Mouse (Mus musculus): Measurements from ENCODE around the gene Tmub1. TPM values are rescaled to one million over a fixed set of nuclear protein-coding genes. Genes with fewer than 3 reads are reported as not detected.

Tmub1 gene
- polyA plus RNA-seq, 1 experiment from 2014 or later, result 39.4 TPM

GRCm38 (mm10) chr5:24477909-24478308 lies 30.3 kb upstream of the Tmub1 start:
- H3K27ac ChIP-seq (replicated peaks), result no peak overlapping the region
- no peak overlapping the region for H3K4me3 ChIP-seq
- peaks cover 22% of the 10 kb centered on the region; the same call in 1 of the 2 replicates for H3K27me3 ChIP-seq
- WGBS, result 94% methylated on average over 9 of the region's 9 CpGs
- peaks cover 39% of the 10 kb centered on the region for H3K4me1 ChIP-seq
- peaks cover 51% of the 10 kb centered on the region for H3K36me3 ChIP-seq
- H3K4me2 ChIP-seq (replicated peaks), result no peak overlapping the region
- H3K9me3 ChIP-seq, result no peaks in the 10 kb centered on the region
- H3K9ac ChIP-seq (replicated peaks), result no peak overlapping the region
- ATAC-seq (replicated peaks), result no peak

- 79% methylated on average over 6 of the region's 6 CpGs for WGBS
- peak overlapping the region; percentile 38; the same call in 1 of the 2 replicates for H3K4me3 ChIP-seq
- H3K27ac ChIP-seq (replicated peaks), result no peak overlapping the region
- ATAC-seq (replicated peaks), result 0 out of 2 replicates have a peak, but pooled peaks have one; percentile 16
- H3K9ac ChIP-seq (replicated peaks), result peak overlapping the region; percentile 41; the same call in 1 of the 2 replicates
- peak overlapping the region; percentile 54; the same call in 1 of the 2 replicates for H3K4me2 ChIP-seq (replicated peaks)
- H3K9me3 ChIP-seq, result no peaks in the 10 kb centered on the region
- peaks cover 22% of the 10 kb centered on the region; the same call in 1 of the 2 replicates for H3K27me3 ChIP-seq
- H3K4me1 ChIP-seq, result peaks cover 28% of the 10 kb centered on the region
- H3K36me3 ChIP-seq, result peaks cover 37% of the 10 kb centered on the region
These were observed 28.0 kb upstream of the Tmub1 start for GRCm38 (mm10) chr5:24475476-24476241.

GRCm38 (mm10) chr5:24474723-24475261 lies 27.1 kb upstream of the Tmub1 start:
- H3K4me3 ChIP-seq, result peak overlapping the region; percentile 38
- H3K36me3 ChIP-seq, result peaks cover 30% of the 10 kb centered on the region
- peak; percentile 14; the same call in 1 of the 2 replicates for ATAC-seq (replicated peaks)
- WGBS, result 2% methylated on average over 67 of the region's 67 CpGs
- H3K27ac ChIP-seq (replicated peaks), result no peak overlapping the region
- peak overlapping the region; percentile 54 for H3K4me2 ChIP-seq (replicated peaks)
- H3K9ac ChIP-seq (replicated peaks), result peak overlapping the region; percentile 41
- no peaks in the 10 kb centered on the region for H3K9me3 ChIP-seq
- peaks cover 22% of the 10 kb centered on the region; the same call in 1 of the 2 replicates for H3K27me3 ChIP-seq
- peaks cover 27% of the 10 kb centered on the region for H3K4me1 ChIP-seq

- H3K36me3 ChIP-seq, result peaks cover 23% of the 10 kb centered on the region
These were observed 26.5 kb upstream of the Tmub1 start for GRCm38 (mm10) chr5:24474025-24474722.

GRCm38 (mm10) chr5:24472884-24473619 lies 25.4 kb upstream of the Tmub1 start:
- peaks cover 12% of the 10 kb centered on the region for H3K36me3 ChIP-seq
- H3K27me3 ChIP-seq, result peaks cover 22% of the 10 kb centered on the region; the same call in 1 of the 2 replicates
- H3K9ac ChIP-seq (replicated peaks), result no peak overlapping the region
- WGBS, result 28% methylated on average over 7 of the region's 7 CpGs
- no peak overlapping the region for H3K27ac ChIP-seq (replicated peaks)
- H3K4me3 ChIP-seq, result no peak overlapping the region
- peaks cover 27% of the 10 kb centered on the region for H3K4me1 ChIP-seq
- H3K9me3 ChIP-seq, result no peaks in the 10 kb centered on the region
- no peak overlapping the region for H3K4me2 ChIP-seq (replicated peaks)
- no peak for ATAC-seq (replicated peaks)

More at GRCm38 (mm10) chr5:24474025-24474722, 26.5 kb upstream of the Tmub1 start:
- Histone ChIP-seq H3K4me3 (peak overlapping the region; percentile 38), H3K4me2 (replicated peaks) (peak overlapping the region; percentile 54), H3K4me1 (peaks cover 27% of the 10 kb centered on the region), H3K27ac (replicated peaks) (no peak overlapping the region), H3K9ac (replicated peaks) (peak overlapping the region; percentile 41), H3K9me3 (no peaks in the 10 kb centered on the region), H3K27me3 (peaks cover 22% of the 10 kb centered on the region; the same call in 1 of the 2 replicates)
- WGBS, result 6% methylated on average over 71 of the region's 77 CpGs
- peak; percentile 15; the same call in 1 of the 2 replicates for ATAC-seq (replicated peaks)

GRCm38 (mm10) chr5:24470600-24470999 lies 22.9 kb upstream of the Tmub1 start:
- peaks cover 40% of the 10 kb centered on the region for H3K4me1 ChIP-seq
- peak; percentile 49 for ATAC-seq (replicated peaks)

GRCm38 (mm10) chr5:24466762-24467161 lies 19.1 kb upstream of the Tmub1 start:
- peak overlapping the region; percentile 17; the same call in 1 of the 2 replicates for H3K4me2 ChIP-seq (replicated peaks)
- no peak for ATAC-seq (replicated peaks)
- no peaks in the 10 kb centered on the region for H3K27me3 ChIP-seq
- no peaks in the 10 kb centered on the region for H3K9me3 ChIP-seq
- no peak overlapping the region for H3K4me3 ChIP-seq
- H3K27ac ChIP-seq (replicated peaks), result no peak overlapping the region
- peak overlapping the region; percentile 6; the same call in 1 of the 2 replicates for H3K9ac ChIP-seq (replicated peaks)
- H3K36me3 ChIP-seq, result no peaks in the 10 kb centered on the region
- H3K4me1 ChIP-seq, result peaks cover 20% of the 10 kb centered on the region
- 29% methylated on average over 12 of the region's 12 CpGs for WGBS

More at GRCm38 (mm10) chr5:24470600-24470999, 22.9 kb upstream of the Tmub1 start:
- Histone ChIP-seq H3K36me3 (no peaks in the 10 kb centered on the region), H3K27ac (replicated peaks) (no peak overlapping the region), H3K4me2 (replicated peaks) (no peak overlapping the region), H3K27me3 (peaks cover 22% of the 10 kb centered on the region; the same call in 1 of the 2 replicates), H3K9me3 (no peaks in the 10 kb centered on the region), H3K9ac (replicated peaks) (no peak overlapping the region), H3K4me3 (no peak overlapping the region)
- 18% methylated on average over 5 of the region's 5 CpGs for WGBS

- WGBS, result 52% methylated on average over 7 of the region's 7 CpGs
These were observed 8.0 kb upstream of the Tmub1 start for GRCm38 (mm10) chr5:24455613-24456012.

GRCm38 (mm10) chr5:24455076-24455475 lies 7.4 kb upstream of the Tmub1 start:
- H3K9me3 ChIP-seq, result no peaks in the 10 kb centered on the region
- whole genome bisulfite sequencing, result 63% methylated on average over 3 of the region's 3 CpGs
- H3K36me3 ChIP-seq, result no peaks in the 10 kb centered on the region; the same call in 1 of the 2 replicates
- H3K9ac ChIP-seq (replicated peaks), result no peak overlapping the region; the same call in 1 of the 2 replicates
- no peak for ATAC-seq (replicated peaks)
- H3K27me3 ChIP-seq, result 0 out of 2 replicates have a peak, but pooled peaks cover under 1% of the 10 kb centered on the region
- H3K27ac ChIP-seq (replicated peaks), result peak overlapping the region; percentile 16; the same call in 1 of the 2 replicates
- H3K4me2 ChIP-seq (replicated peaks), result peak overlapping the region; percentile 97
- H3K4me1 ChIP-seq, result peaks cover 46% of the 10 kb centered on the region
- H3K4me3 ChIP-seq, result peak overlapping the region; percentile 7; the same call in 1 of the 2 replicates

More at GRCm38 (mm10) chr5:24455613-24456012, 8.0 kb upstream of the Tmub1 start:
- no peaks in the 10 kb centered on the region; the same call in 1 of the 2 replicates for H3K36me3 ChIP-seq
- no peak overlapping the region for H3K27ac ChIP-seq (replicated peaks)
- peak overlapping the region; percentile 5; the same call in 1 of the 2 replicates for H3K9ac ChIP-seq (replicated peaks)
- peak overlapping the region; percentile 30 for H3K4me2 ChIP-seq (replicated peaks)
- H3K9me3 ChIP-seq, result no peaks in the 10 kb centered on the region
- H3K4me3 ChIP-seq, result peak overlapping the region; percentile 7; the same call in 1 of the 2 replicates
- peaks cover 46% of the 10 kb centered on the region for H3K4me1 ChIP-seq
- no peaks in the 10 kb centered on the region for H3K27me3 ChIP-seq
- ATAC-seq (replicated peaks), result no peak

GRCm38 (mm10) chr5:24453985-24454303 lies 6.3 kb upstream of the Tmub1 start:
- ATAC-seq (replicated peaks), result no peak
- 10% methylated on average over 2 of the region's 2 CpGs for WGBS
- Histone ChIP-seq H3K4me3 (peak overlapping the region; percentile 90), H3K27me3 (peaks cover 8% of the 10 kb centered on the region; the same call in 1 of the 2 replicates), H3K4me2 (replicated peaks) (peak overlapping the region; percentile 97), H3K9ac (replicated peaks) (peak overlapping the region; percentile 90), H3K36me3 (no peaks in the 10 kb centered on the region; the same call in 1 of the 2 replicates), H3K4me1 (peaks cover 46% of the 10 kb centered on the region), H3K27ac (replicated peaks) (peak overlapping the region; percentile 95; the same call in 1 of the 2 replicates), H3K9me3 (no peaks in the 10 kb centered on the region)

Measured in forebrain, embryonic 15.5 days (tissue).